Mouse (Mus musculus) kidney, adult 11 months (tissue): ENCODE results near the gene Ski.

Experiments
- DNase-seq: peaks from one replicate; pipeline ENCODE4 v3.0.0; 2022

Gene Ski

GRCm38 (mm10) chr4:155213752-155214054, 8.7 kb downstream of the Ski start:
- DNase-seq = no peak

GRCm38 (mm10) chr4:155213052-155213751, 9.2 kb downstream of the Ski start:
- no peak for DNase-seq

- DNase-seq = no peak
These were observed 12.9 kb downstream of the Ski start for GRCm38 (mm10) chr4:155209494-155209893.

- no peak for DNase-seq
These were observed 13.3 kb downstream of the Ski start for GRCm38 (mm10) chr4:155209079-155209478.

- DNase-seq = no peak
These were observed 13.8 kb downstream of the Ski start for GRCm38 (mm10) chr4:155208613-155209012.

GRCm38 (mm10) chr4:155207841-155208240, 14.6 kb downstream of the Ski start:
- DNase-seq = peak; percentile 50

GRCm38 (mm10) chr4:155206498-155206897, 15.9 kb downstream of the Ski start:
- DNase-seq = no peak

GRCm38 (mm10) chr4:155205919-155206318, 16.5 kb downstream of the Ski start:
- DNase-seq = peak; percentile 91

- DNase-seq = no peak
These were observed 20.6 kb downstream of the Ski start for GRCm38 (mm10) chr4:155201764-155202163.

GRCm38 (mm10) chr4:155200861-155201390, 21.5 kb downstream of the Ski start:
- DNase-seq = no peak

- DNase-seq = no peak
These were observed 24.7 kb downstream of the Ski start for GRCm38 (mm10) chr4:155197726-155198125.

GRCm38 (mm10) chr4:155195204-155195603, 27.2 kb downstream of the Ski start:
- DNase-seq = no peak

GRCm38 (mm10) chr4:155190275-155190674, 32.1 kb downstream of the Ski start:
- DNase-seq = no peak

- DNase-seq = no peak
These were observed 32.7 kb downstream of the Ski start for GRCm38 (mm10) chr4:155189711-155190139.

- DNase-seq = no peak
These were observed 33.6 kb downstream of the Ski start for GRCm38 (mm10) chr4:155188803-155189202.

GRCm38 (mm10) chr4:155188341-155188740, 34.1 kb downstream of the Ski start:
- peak; percentile 80 for DNase-seq

- no peak for DNase-seq
These were observed 35.2 kb downstream of the Ski start for GRCm38 (mm10) chr4:155187192-155187674.

GRCm38 (mm10) chr4:155185845-155186244, 36.5 kb downstream of the Ski start:
- DNase-seq = no peak

GRCm38 (mm10) chr4:155184248-155185070, 37.9 kb downstream of the Ski start:
- DNase-seq = no peak

- no peak for DNase-seq
These were observed 39.2 kb downstream of the Ski start for GRCm38 (mm10) chr4:155183201-155183600.

GRCm38 (mm10) chr4:155178981-155179512, 43.3 kb downstream of the Ski start:
- no peak for DNase-seq

- DNase-seq = peak; percentile 67
These were observed 44.1 kb downstream of the Ski start for GRCm38 (mm10) chr4:155178274-155178673.

GRCm38 (mm10) chr4:155176210-155176609, 46.2 kb downstream of the Ski start:
- DNase-seq = no peak
